26 mouse cellular contexts compared by ENCODE assay signal in the genomic region with DNA sequence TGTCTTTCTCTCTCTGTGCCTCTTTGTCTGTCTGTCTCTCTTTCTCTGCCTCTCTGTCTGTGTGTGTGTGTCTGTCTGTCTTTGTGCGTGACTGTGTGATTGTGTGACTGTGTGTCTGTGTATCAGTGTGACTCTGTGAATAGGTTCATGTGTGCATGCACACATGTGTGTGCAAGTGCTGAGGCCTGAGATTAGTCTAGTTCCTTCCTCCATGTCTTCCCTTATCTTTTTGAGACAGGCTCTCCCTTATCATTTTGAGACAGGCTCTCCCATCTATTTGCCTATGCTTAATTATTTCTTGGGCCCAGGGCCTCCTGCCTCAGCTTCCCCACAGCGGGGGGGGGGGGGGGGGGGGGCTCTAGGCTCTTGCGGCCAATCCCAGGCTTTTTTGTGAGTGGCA.
DNase-seq lines count a peak whose midpoint lies in the region; ATAC-seq and TF ChIP-seq lines count a peak whose summit lies in the region.
"Had no signal": no experiment of that assay in that cellular context is flagged by ENCODE, and none has a peak within 500 bp of the region (broad histone marks: within the 10 kb centered on the region; RNA-seq: fewer than 3 reads in every experiment).

No protein-coding gene starts in this region.

- H3K9me3 ChIP-seq in liver, embryonic 11.5 days (ENCODE audit: control insufficient read depth, low read length): no peaks in the 10 kb centered on the region
- no peaks in the 10 kb centered on the region for H3K9me3 ChIP-seq in liver, postnatal 0 days (ENCODE audit: low read length)
- H3K9me3 ChIP-seq in MEL (replicated peaks; ENCODE audit: insufficient read depth, low read length): no peaks in the 10 kb centered on the region
- no peaks in the 10 kb centered on the region for H3K9me3 ChIP-seq in liver, embryonic 13.5 days (replicated peaks)
- H3K9me3 ChIP-seq in liver, embryonic 15.5 days (replicated peaks): no peaks in the 10 kb centered on the region
- no peaks in the 10 kb centered on the region for H3K9me3 ChIP-seq in midbrain, embryonic 15.5 days
- H3K9me3 ChIP-seq: embryonic facial prominence, embryonic 13.5 days; embryonic facial prominence, embryonic 15.5 days; forebrain, embryonic 10.5 days; forebrain, embryonic 12.5 days had no signal

- no peaks in the 10 kb centered on the region for H3K4me1 ChIP-seq in liver, embryonic 11.5 days (replicated peaks; ENCODE audit: control insufficient read depth, insufficient read depth, low read length)
- H3K4me1 ChIP-seq in liver, postnatal 0 days (ENCODE audit: insufficient read depth): no peaks in the 10 kb centered on the region
- H3K4me1 ChIP-seq in MEL (ENCODE audit: control insufficient read depth in 1 of 2, insufficient read depth in 2 of 2, low read length in 2 of 2): peaks cover 0 to 2% of the 10 kb centered on the region in 2 experiments; a peak in 1 of 4 replicates
- 0 out of 2 replicates have a peak, but pooled peaks cover 4% of the 10 kb centered on the region for H3K4me1 ChIP-seq in liver, embryonic 13.5 days (replicated peaks)
- no peaks in the 10 kb centered on the region for H3K4me1 ChIP-seq in liver, embryonic 15.5 days (replicated peaks)
- no peaks in the 10 kb centered on the region for H3K4me1 ChIP-seq in midbrain, embryonic 15.5 days

- TF ChIP-seq CTCF in liver, postnatal 0 days (IDR thresholded peaks at IDR 0.05; ENCODE audit: low read depth): no peak
- no peak for TF ChIP-seq CTCF in MEL (IDR thresholded peaks at IDR 0.05 in 2 of 3, conservative IDR thresholded peaks at IDR 0.05 in 1 of 3; ENCODE audit: control insufficient read depth in 1 of 3, insufficient read depth in 1 of 3, low read depth in 2 of 3, low read length in 3 of 3, poor library complexity in 1 of 3, severe bottlenecking in 1 of 3)

- H3K36me3 ChIP-seq in liver, embryonic 11.5 days (ENCODE audit: control insufficient read depth, insufficient read depth, low read length): no peaks in the 10 kb centered on the region
- no peaks in the 10 kb centered on the region for H3K36me3 ChIP-seq in liver, postnatal 0 days (replicated peaks; ENCODE audit: insufficient read depth, low read length)
- H3K36me3 ChIP-seq in MEL (ENCODE audit: control insufficient read depth in 1 of 2, insufficient read depth in 2 of 2, low read length in 2 of 2): no peaks in the 10 kb centered on the region
- no peaks in the 10 kb centered on the region for H3K36me3 ChIP-seq in liver, embryonic 13.5 days
- no peaks in the 10 kb centered on the region for H3K36me3 ChIP-seq in liver, embryonic 15.5 days (replicated peaks)
- H3K36me3 ChIP-seq in midbrain, embryonic 15.5 days (replicated peaks): no peaks in the 10 kb centered on the region
- H3K36me3 ChIP-seq: embryonic facial prominence, embryonic 13.5 days; embryonic facial prominence, embryonic 15.5 days; forebrain, embryonic 10.5 days; forebrain, embryonic 12.5 days had no signal

- WGBS in liver, embryonic 11.5 days: 71% methylated on average over 3 of the region's 3 CpGs
- 62% methylated on average over 3 of the region's 3 CpGs for WGBS in liver, postnatal 0 days (ENCODE audit: insufficient replicate concordance)
- WGBS in liver, embryonic 13.5 days (ENCODE audit: insufficient replicate concordance): 53% methylated on average over 2 of the region's 3 CpGs
- WGBS in liver, embryonic 15.5 days (ENCODE audit: insufficient replicate concordance): 45% methylated on average over 2 of the region's 3 CpGs
- WGBS in midbrain, embryonic 15.5 days: 81% methylated on average over 3 of the region's 3 CpGs

- no peaks in the 10 kb centered on the region for H3K79me2 ChIP-seq in MEL (ENCODE audit: control insufficient read depth, insufficient read depth, low read length, poor library complexity)

- H3K27ac ChIP-seq in liver, embryonic 11.5 days (ENCODE audit: low read depth, low read length): no peak overlapping the region
- H3K27ac ChIP-seq in liver, postnatal 0 days (ENCODE audit: low read depth): no peak overlapping the region
- H3K27ac ChIP-seq in MEL (ENCODE audit: control insufficient read depth, low read depth, low read length): no peak overlapping the region
- H3K27ac ChIP-seq in liver, embryonic 13.5 days: no peak overlapping the region
- H3K27ac ChIP-seq in liver, embryonic 15.5 days (replicated peaks): no peak overlapping the region
- no peak overlapping the region for H3K27ac ChIP-seq in midbrain, embryonic 15.5 days
- H3K27ac ChIP-seq: embryonic facial prominence, embryonic 13.5 days; embryonic facial prominence, embryonic 15.5 days; forebrain, embryonic 10.5 days; forebrain, embryonic 12.5 days had no signal

- H3K9ac ChIP-seq in liver, embryonic 11.5 days (ENCODE audit: low read depth, low read length): no peak overlapping the region
- H3K9ac ChIP-seq in liver, postnatal 0 days (replicated peaks): no peak overlapping the region
- H3K9ac ChIP-seq in MEL (ENCODE audit: control insufficient read depth, low read depth, low read length, poor library complexity, severe bottlenecking): no peak overlapping the region
- H3K9ac ChIP-seq in liver, embryonic 13.5 days: no peak overlapping the region
- H3K9ac ChIP-seq in liver, embryonic 15.5 days: no peak overlapping the region
- H3K9ac ChIP-seq in midbrain, embryonic 15.5 days: no peak overlapping the region
- H3K9ac ChIP-seq: embryonic facial prominence, embryonic 13.5 days; embryonic facial prominence, embryonic 15.5 days; forebrain, embryonic 12.5 days had no signal

- H3K4me3 ChIP-seq in liver, embryonic 11.5 days (ENCODE audit: low read depth, low read length): no peak overlapping the region
- no peak overlapping the region for H3K4me3 ChIP-seq in liver, postnatal 0 days (ENCODE audit: low read depth, low read length)
- H3K4me3 ChIP-seq in MEL (ENCODE audit: control insufficient read depth in 1 of 2, insufficient read depth in 1 of 2, low read depth in 2 of 2, low read length in 2 of 2): no peak overlapping the region
- no peak overlapping the region for H3K4me3 ChIP-seq in liver, embryonic 13.5 days (replicated peaks)
- H3K4me3 ChIP-seq in liver, embryonic 15.5 days (replicated peaks): no peak overlapping the region
- no peak overlapping the region for H3K4me3 ChIP-seq in midbrain, embryonic 15.5 days
- H3K4me3 ChIP-seq: embryonic facial prominence, embryonic 13.5 days; embryonic facial prominence, embryonic 15.5 days; erythroblast, embryonic 14.5 days; forebrain, embryonic 10.5 days; forebrain, embryonic 12.5 days had no signal

- TF ChIP-seq RAD21 in MEL (IDR thresholded peaks at IDR 0.05; ENCODE audit: low read depth, low read length): no peak

- TF ChIP-seq EP300 in liver, postnatal 0 days (IDR thresholded peaks at IDR 0.05; ENCODE audit: low read depth): no peak
- peak; percentile 37 to 42; a peak in 2 of 4 replicates for TF ChIP-seq EP300 in MEL (IDR thresholded peaks at IDR 0.05; ENCODE audit: low read depth in 1 of 2, low read length in 2 of 2)

- no peak for TF ChIP-seq POLR2A in MEL (IDR thresholded peaks at IDR 0.05; ENCODE audit: control insufficient read depth in 1 of 2, insufficient read depth in 1 of 2, low read depth in 1 of 2, low read length in 2 of 2, poor library complexity in 1 of 2)

- ATAC-seq in liver, embryonic 11.5 days (replicated peaks; ENCODE audit: low FRiP score): peak; percentile 74
- ATAC-seq in liver, postnatal 0 days: no peak
- peak; percentile 73 for ATAC-seq in liver, embryonic 13.5 days (ENCODE audit: low read depth)
- peak; percentile 54; the same call in 1 of the 2 replicates for ATAC-seq in liver, embryonic 15.5 days (ENCODE audit: insufficient read depth)
- no peak for ATAC-seq in midbrain, embryonic 15.5 days (replicated peaks)
- ATAC-seq: activated CD4-positive, CD25-positive, alpha-beta regulatory T cell, adult 4 months; forebrain, embryonic 14.5 days; forebrain, embryonic 16.5 days; Patski had no signal

- no peaks in the 10 kb centered on the region for H3K27me3 ChIP-seq in liver, embryonic 11.5 days (replicated peaks; ENCODE audit: control insufficient read depth, insufficient read depth, low read length)
- H3K27me3 ChIP-seq in liver, postnatal 0 days (ENCODE audit: insufficient read depth, low read length): no peaks in the 10 kb centered on the region
- no peaks in the 10 kb centered on the region; a peak in 1 of 4 replicates for H3K27me3 ChIP-seq in MEL (ENCODE audit: control insufficient read depth in 1 of 2, insufficient read depth in 2 of 2, low read length in 2 of 2)
- H3K27me3 ChIP-seq in liver, embryonic 13.5 days: no peaks in the 10 kb centered on the region
- no peaks in the 10 kb centered on the region for H3K27me3 ChIP-seq in liver, embryonic 15.5 days
- H3K27me3 ChIP-seq in midbrain, embryonic 15.5 days (replicated peaks): no peaks in the 10 kb centered on the region
- H3K27me3 ChIP-seq: embryonic facial prominence, embryonic 13.5 days; embryonic facial prominence, embryonic 15.5 days; forebrain, embryonic 12.5 days had no signal

- DNase-seq in liver, embryonic 11.5 days (ENCODE audit: low spot score): no peak
- no peak for DNase-seq in liver, postnatal 0 days
- DNase-seq in MEL (ENCODE audit: low read depth, low spot score): peak; percentile 14
- DNase-seq in liver, embryonic 13.5 days: no peak
- DNase-seq in kidney, postnatal 14 days: no peak
- no peak for DNase-seq in cerebellum, adult 11 months
- DNase-seq: adrenal gland, adult 8-10 months; adrenal gland, postnatal 14 days; adrenal gland, postnatal 36 days; cerebellum, adult 18-20 months; cerebellum, adult 8-10 months; cerebellum, adult 9-11 months; cerebellum, postnatal 14 days; cerebellum, postnatal 36 days; embryo, embryonic 11 days had no signal

- no peak overlapping the region for H3K4me2 ChIP-seq in liver, embryonic 11.5 days
- no peak overlapping the region for H3K4me2 ChIP-seq in liver, postnatal 0 days (ENCODE audit: low read depth, low read length)
- no peak overlapping the region for H3K4me2 ChIP-seq in liver, embryonic 13.5 days
- no peak overlapping the region for H3K4me2 ChIP-seq in liver, embryonic 15.5 days
- H3K4me2 ChIP-seq in midbrain, embryonic 15.5 days: no peak overlapping the region
- H3K4me2 ChIP-seq: embryonic facial prominence, embryonic 13.5 days; embryonic facial prominence, embryonic 15.5 days; forebrain, embryonic 12.5 days had no signal

TF ChIP-seq in MEL, 35 proteins besides CTCF, POLR2A, EP300 and RAD21 (continues in another document):
- TF ChIP-seq TCF12 (IDR thresholded peaks at IDR 0.05; ENCODE audit: low read depth, low read length): peak; percentile 72; the same call in 1 of the 2 replicates
- no peak for TF ChIP-seq MAZ (IDR thresholded peaks at IDR 0.05; ENCODE audit: low read depth, low read length)
- TF ChIP-seq ETS1 (IDR thresholded peaks at IDR 0.05; ENCODE audit: low read depth, low read length): 0 out of 2 replicates have a peak, but pooled peaks have one; percentile 31
- TF ChIP-seq KAT2A (conservative IDR thresholded peaks at IDR 0.05; ENCODE audit: low read depth, low read length): no peak
- TF ChIP-seq ZKSCAN1 (IDR thresholded peaks at IDR 0.05; ENCODE audit: low read depth, low read length): no peak
- TF ChIP-seq POLR2AphosphoS2 (IDR thresholded peaks at IDR 0.05; ENCODE audit: low read length): no peak
- no peak for TF ChIP-seq UBTF (IDR thresholded peaks at IDR 0.05; ENCODE audit: borderline replicate concordance, insufficient read depth, low read depth, low read length)
- no peak for TF ChIP-seq CHD1 (IDR thresholded peaks at IDR 0.05; ENCODE audit: low read depth, low read length)
- TF ChIP-seq GATA1 (IDR thresholded peaks at IDR 0.05; ENCODE audit: low read depth, low read length): 0 out of 2 replicates have a peak, but pooled peaks have one; percentile 32

Comparison
In these comparisons a context has a peak if more than half of its experiments do, and no peak if none do; other contexts are left out.
1. ATAC-seq: peak in liver, embryonic 11.5 days (single experiment), liver, embryonic 13.5 days (single experiment) and liver, embryonic 15.5 days (single experiment); none in liver, postnatal 0 days (single experiment) and midbrain, embryonic 15.5 days (single experiment).